Mouse (Mus musculus) CD4-positive, CD25-positive, alpha-beta regulatory T cell, adult 2 months (primary cell): Measurements from ENCODE around the gene Ror2.

Experiments used
- DNase-seq: peaks from one replicate; pipeline ENCODE4 v3.0.0-alpha.2; 2012; ENCODE audit warnings: low read depth, low spot score

Ror2 gene

GRCm38 (mm10) chr13:53233826-53234786 is 51.8 kb downstream of the Ror2 start:
- DNase-seq = no peak

GRCm38 (mm10) chr13:53233381-53233780 is 52.5 kb downstream of the Ror2 start:
- no peak for DNase-seq

- no peak for DNase-seq
Measured at GRCm38 (mm10) chr13:53232419-53232818, 53.5 kb downstream of the Ror2 start.

- no peak for DNase-seq
Measured at GRCm38 (mm10) chr13:53230446-53231161, 55.3 kb downstream of the Ror2 start.

GRCm38 (mm10) chr13:53227019-53227418 is 58.9 kb downstream of the Ror2 start:
- DNase-seq = no peak

DNA sequence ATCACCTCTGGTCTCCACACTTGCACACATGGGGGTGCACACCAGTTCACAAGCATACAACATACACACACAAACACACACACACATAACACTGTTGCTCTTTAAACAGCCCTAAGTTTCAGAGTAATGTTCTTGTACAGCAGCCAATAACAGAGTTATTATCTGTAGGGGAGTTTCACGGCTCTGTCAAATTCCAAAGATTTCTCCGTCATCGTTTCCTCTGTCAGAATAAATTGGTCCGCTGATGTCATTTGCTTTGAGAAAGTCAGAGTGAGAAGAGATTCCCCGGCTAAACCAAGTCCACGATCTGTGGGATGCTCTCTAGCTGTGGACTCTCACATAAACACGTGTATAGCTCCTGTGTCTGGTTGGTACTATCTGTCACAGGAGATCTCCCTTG is 59.5 kb downstream of the Ror2 start:
- no peak for DNase-seq

DNA sequence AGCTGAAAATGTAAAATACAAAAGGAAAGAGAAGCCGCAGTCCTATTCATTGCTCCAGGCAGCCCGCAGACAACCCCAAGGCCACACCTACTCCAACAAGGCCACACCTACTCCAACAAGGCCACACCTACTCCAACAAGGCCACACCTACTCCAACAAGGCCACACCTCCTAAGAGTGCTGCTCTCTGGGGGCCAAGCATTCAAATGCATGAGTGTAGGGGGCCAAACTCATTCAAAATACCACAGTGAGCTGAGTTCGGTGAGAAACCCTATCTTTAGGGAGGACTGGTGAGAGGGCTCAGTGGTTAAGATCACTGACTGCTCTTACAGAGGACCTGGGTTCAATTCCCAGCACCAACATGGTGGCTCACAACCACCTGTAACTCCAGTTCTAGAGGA is 60.0 kb downstream of the Ror2 start:
- no peak for DNase-seq

DNA sequence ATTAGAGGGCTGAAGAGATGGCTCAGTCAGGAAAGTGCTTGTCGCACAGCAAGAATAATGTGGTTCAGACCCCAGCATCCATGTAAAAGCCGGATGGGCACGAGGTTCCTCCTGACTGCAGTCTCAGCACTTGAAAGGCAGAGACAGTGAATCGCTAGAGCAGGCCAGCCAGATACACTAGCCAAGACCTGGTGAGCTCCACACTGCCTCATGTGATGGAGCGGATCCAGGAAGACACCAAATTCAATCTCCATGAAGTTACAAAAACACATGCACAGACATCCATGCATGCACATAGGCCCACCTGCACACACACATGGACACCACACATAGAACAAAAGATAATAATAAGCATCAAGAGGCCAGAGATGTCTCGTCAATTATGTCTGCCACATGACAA is 64.7 kb downstream of the Ror2 start:
- no peak for DNase-seq

- no peak for DNase-seq
Measured at GRCm38 (mm10) chr13:53219889-53220288, 66.0 kb downstream of the Ror2 start.

GRCm38 (mm10) chr13:53219391-53219790 is 66.5 kb downstream of the Ror2 start:
- no peak for DNase-seq

GRCm38 (mm10) chr13:53217396-53217975 is 68.4 kb downstream of the Ror2 start:
- DNase-seq = no peak

DNA sequence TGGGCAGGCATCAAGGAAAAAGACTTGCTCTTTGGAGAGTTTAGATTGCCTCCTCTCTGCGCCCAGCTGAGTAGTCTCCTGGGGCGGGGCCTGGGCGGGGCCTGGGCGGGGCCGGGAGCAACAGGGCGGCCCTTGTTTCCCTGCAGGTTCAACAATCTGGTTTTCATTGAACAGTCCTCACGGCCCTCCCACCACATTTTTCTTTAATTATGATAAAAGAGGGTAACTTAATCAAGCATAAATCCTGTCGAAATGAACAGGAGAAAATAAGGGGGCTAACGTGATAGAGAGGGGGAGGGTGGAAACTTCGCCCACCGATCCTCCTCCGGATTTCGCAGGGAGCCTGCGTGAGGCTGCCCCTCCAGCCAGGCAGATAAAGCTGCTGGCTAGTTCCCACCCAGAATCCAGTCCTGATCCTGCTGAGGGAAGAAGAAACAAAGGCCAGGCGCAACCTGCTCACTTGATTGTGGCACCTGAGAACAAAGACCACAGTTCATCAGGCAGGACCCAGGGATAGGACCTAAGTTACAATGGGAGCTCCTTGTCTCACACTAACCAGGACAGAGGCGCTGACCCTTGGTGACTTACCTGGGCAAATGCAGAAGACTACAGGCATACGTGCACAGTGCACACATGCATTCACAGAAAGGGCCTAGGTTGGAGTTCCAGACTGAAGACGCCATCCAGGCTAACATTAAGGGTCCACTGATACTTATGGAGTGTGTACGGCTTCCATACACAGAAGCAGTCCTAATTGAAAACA is 73.8 kb downstream of the Ror2 start:
- no peak for DNase-seq

DNA sequence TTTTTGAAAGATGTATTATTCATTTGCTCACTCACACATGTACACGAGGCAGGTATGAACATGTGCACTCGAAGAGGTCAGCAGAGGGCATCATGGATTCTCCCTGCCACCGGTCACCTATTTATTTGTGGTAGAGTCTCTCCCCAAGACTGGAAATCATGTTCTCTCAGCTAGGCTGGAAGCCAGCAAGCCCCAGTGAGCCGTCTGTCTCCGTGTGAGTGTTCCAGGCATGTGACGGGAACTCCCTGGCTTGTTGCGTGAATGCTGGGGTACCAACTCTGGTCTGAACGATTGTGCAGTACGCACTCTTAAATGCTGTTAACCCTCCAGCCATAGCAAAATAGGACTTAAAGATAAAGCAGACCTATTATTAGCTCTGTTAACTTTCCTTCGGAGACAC is 77.4 kb downstream of the Ror2 start:
- DNase-seq = no peak

- DNase-seq = no peak
Measured at GRCm38 (mm10) chr13:53205128-53205911, 80.6 kb downstream of the Ror2 start.

DNA sequence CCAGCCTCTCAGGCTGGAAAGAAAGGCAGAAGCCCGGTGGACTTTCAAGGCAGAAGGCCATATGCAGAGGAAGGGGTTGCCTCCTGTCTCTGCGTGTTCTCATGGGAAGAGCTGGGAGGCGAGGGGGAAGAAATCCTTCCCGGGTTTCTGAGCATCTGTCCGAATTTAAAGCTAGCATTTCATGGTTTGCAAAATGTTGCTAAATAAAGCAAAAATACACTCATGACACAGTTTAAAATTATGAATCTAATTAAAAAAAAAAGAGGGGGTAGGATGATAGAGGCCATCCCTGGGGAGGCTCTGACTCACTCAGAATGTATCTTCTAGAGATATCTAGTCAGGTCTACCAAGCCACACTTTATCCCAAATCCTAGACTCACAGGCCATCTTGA is 83.5 kb downstream of the Ror2 start:
- no peak for DNase-seq

DNA sequence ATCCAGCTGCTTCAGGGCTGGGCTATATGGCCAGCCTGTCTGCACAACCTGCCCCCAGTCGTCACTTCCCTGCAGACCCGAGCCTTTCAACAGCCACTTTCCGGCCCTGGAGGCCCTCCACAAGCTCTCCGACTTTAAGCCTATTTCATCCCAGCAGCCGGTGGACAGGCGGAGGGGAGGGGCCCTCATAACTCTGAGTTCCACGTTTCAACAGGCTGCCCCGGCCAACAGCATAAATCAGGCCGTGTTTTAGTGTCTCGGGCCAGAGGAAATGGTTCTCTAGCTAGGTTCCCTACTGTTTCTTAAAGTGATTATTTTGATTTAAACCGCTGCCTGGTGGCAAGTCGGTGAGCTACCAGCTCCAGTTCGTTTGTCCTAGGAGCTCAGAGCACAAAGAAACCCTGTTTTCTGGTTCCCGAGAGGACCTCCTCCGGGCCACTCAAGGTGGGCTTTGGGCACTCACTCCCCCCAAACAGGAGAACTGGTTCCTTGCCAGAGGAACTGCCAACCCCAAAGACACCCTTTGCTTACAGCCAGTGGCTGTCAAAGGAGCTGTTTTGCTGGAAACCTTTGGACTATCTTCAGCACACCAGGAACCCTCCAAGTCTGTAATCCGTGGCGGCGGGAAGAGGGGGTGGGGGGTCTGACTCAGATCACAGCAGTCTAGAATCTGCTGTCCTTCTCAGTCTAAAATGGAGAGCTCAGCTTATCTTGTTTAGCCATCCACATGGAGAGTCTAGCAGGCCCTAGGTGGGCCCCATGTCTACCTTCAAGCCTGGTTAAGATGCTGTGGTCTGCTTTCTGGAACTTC is 84.1 kb downstream of the Ror2 start:
- no peak for DNase-seq

- DNase-seq = no peak
Measured at GRCm38 (mm10) chr13:53200121-53200520, 85.8 kb downstream of the Ror2 start.

DNA sequence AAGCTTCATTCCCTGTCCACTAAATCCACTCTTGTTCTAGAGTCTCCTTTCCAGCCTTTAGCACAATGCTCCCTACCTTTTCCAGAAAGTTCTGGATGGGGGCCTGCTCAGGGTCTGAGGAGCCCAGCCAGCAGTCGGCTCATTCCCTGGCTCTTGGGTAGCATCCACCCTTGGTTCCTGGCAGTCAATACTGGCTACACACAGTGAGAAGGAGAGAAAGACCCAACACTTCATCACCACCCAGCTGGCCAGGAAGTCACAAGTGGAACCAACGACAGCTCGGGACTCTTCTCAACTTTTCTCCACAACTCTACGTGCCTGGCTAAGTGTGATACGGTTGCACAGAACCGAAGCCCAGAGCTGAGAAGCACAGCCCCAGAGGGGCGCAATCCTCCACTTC is 86.7 kb downstream of the Ror2 start:
- DNase-seq = no peak

DNA sequence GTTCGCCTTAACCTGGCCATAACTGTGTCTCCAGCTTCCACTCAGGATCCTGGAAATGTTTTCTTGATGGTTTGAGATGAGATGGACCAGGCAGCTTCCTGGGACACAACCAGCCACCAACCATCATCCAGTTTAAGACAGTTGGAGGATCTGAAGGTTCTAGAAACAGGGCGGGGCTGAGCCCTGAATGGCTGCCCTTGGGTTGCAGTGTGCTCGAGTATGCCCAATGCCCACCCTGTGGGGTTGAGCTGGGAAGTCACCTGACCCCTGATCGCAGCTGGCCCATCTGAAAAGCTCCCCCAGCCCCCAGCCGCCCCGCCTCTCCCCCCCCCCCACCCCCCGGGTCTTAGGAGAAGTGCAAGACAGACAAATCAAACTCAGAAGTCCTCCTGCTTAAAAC is 89.2 kb downstream of the Ror2 start:
- DNase-seq = no peak
